Mouse (Mus musculus) ES-Bruce4 (cell line): Measurements from ENCODE around the gene Bloc1s4.

Source experiments
- CTCF ChIP-seq: IDR thresholded peaks from one replicate; pipeline ENCODE4 v1.8.1; 2011; ENCODE audit warnings: low read depth, low read length
- EP300 ChIP-seq: IDR thresholded peaks from 2 replicates; pipeline ENCODE4 v1.6.1; 2011; ENCODE audit warnings: low read depth, low read length; ENCODE audit not compliant: insufficient read depth
- POLR2A ChIP-seq: IDR thresholded peaks from one replicate; pipeline ENCODE4 v1.8.1; 2011; ENCODE audit warnings: low read length; ENCODE audit not compliant: insufficient read depth

GRCm38 (mm10) chr5:36717889-36718288, 30.6 kb downstream of the Bloc1s4 start:
- TF ChIP-seq POLR2A (no peak), EP300 (no peak), CTCF (no peak)
